Mouse (Mus musculus) stomach, embryonic 16.5 days (tissue): Measurements from ENCODE around the gene Isg20. TPM values are rescaled to one million over a fixed set of nuclear protein-coding genes. Genes with fewer than 3 reads are reported as not detected.

ENCODE experiments used
- ATAC-seq: fragments of 200-750 bp; cut with Nextera tagmentation; 2 replicates; pipeline ENCODE4 v1.8.0; 2017; ENCODE audit warnings: moderate number of reproducible peaks, moderate TSS enrichment; ENCODE audit not compliant: insufficient read depth, low FRiP score
- H3K27ac ChIP-seq: fragments of 300-500 bp; sonication (generic); 2 replicates; pipeline ENCODE4 v1.5.1; 2014; ENCODE audit warnings: low read length
- H3K27me3 ChIP-seq: fragments of 300-500 bp; sonication (generic); 2 replicates; pipeline ENCODE4 v1.6.1; 2014; ENCODE audit warnings: low read length, control low read depth, mixed read lengths; ENCODE audit not compliant: control insufficient read depth, insufficient read depth
- H3K36me3 ChIP-seq: fragments of 300-500 bp; sonication (generic); 2 replicates; pipeline ENCODE4 v1.6.1; 2014; ENCODE audit warnings: low read length; ENCODE audit not compliant: control insufficient read depth, insufficient read depth
- H3K4me1 ChIP-seq: fragments of 300-500 bp; sonication (generic); 2 replicates; pipeline ENCODE4 v1.6.1; 2014; ENCODE audit warnings: low read length, control low read depth, mixed read lengths; ENCODE audit not compliant: control insufficient read depth, insufficient read depth
- H3K4me2 ChIP-seq: fragments of 300-500 bp; sonication (generic); 2 replicates; pipeline ENCODE4 v1.6.1; 2014; ENCODE audit warnings: low read depth, low read length, mixed read lengths
- H3K4me3 ChIP-seq: fragments of 300-500 bp; sonication (generic); replicated peaks from 2 replicates; pipeline ENCODE4 v1.5.1; 2014; ENCODE audit warnings: mild to moderate bottlenecking, low read length
- H3K9ac ChIP-seq: fragments of 300-500 bp; sonication (generic); 2 replicates; pipeline ENCODE4 v1.6.1; 2014; ENCODE audit warnings: low read length
- H3K9me3 ChIP-seq: fragments of 300-500 bp; sonication (generic); replicated peaks from 2 replicates; pipeline ENCODE4 v1.6.1; 2016; ENCODE audit warnings: low read length, control low read depth; ENCODE audit not compliant: control insufficient read depth
- WGBS: fragments of 180-500 bp; shearing (Covaris S2); extraction: QIAGEN DNeasy Blood & Tissue Kit; methylation state at CpG from one replicate; pipeline ENCODE4 v1.1.7; 2014; 5-methylcytosine and 5-hydroxymethylcytosine counted together
- polyA plus RNA-seq: library from polyadenylated mRNA; unstranded; fragments of >200 nt; fragmentation: Nextera tagmentation; extraction: Ambion mirVana; gene quantifications from 2 replicates; pipeline ENCODE4 v1.2.1, GENCODE M21; 2015

The Isg20 gene
- polyA plus RNA-seq, 1 experiment from 2014 or later, result 24.3 TPM

DNA sequence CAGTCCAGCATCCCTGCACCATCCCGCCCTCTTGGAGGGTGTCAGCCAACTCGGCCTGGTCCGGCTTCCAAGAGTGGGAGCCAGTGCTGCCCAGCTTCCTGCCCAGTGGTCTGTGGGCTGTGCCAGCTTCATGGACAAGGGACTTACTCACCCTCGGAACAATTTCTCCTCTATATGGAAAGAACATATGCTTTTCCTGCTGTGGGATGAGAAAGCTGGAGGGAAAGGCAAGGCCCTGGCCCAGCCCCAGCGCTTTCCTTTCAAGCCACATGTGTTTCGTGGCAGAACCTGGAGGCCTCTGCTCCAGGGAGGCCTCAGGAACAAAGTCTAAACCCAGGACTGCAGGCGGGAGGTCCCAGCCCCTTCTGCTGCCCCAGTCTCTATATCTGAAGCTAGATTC, 12.5 kb downstream of the Isg20 start:
- Histone ChIP-seq H3K4me1 (no peaks in the 10 kb centered on the region), H3K36me3 (no peaks in the 10 kb centered on the region), H3K27me3 (no peaks in the 10 kb centered on the region), H3K4me3 (no peak overlapping the region), H3K4me2 (no peak overlapping the region), H3K9me3 (no peaks in the 10 kb centered on the region), H3K27ac (no peak overlapping the region), H3K9ac (no peak overlapping the region)
- ATAC-seq, result no peak
- WGBS, result 86% methylated on average over 7 of the region's 7 CpGs

DNA sequence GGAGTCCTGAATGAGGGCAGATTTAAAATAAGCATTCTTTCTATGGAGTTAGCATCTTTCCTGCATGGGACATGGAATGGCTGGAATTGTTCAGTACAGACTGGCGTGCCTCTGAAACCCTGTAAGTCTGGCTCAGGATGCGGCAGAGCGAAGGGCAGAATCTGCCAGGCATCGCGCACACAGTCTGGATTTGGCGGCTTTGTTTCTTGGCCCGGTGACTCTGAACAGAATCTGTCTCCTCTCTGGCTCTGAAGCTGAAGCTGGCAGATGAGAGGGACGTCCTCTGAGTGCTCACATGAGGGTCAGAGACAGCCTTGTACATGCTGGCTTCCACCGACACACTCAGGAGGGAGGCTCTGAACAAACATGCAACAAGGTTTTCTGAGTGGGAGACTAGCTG, 12.9 kb downstream of the Isg20 start:
- ATAC-seq, result no peak
- Histone ChIP-seq H3K36me3 (no peaks in the 10 kb centered on the region), H3K9me3 (no peaks in the 10 kb centered on the region), H3K4me3 (no peak overlapping the region), H3K27me3 (no peaks in the 10 kb centered on the region), H3K4me2 (no peak overlapping the region), H3K27ac (no peak overlapping the region), H3K9ac (no peak overlapping the region), H3K4me1 (no peaks in the 10 kb centered on the region)
- WGBS, result 76% methylated on average over 9 of the region's 9 CpGs

DNA sequence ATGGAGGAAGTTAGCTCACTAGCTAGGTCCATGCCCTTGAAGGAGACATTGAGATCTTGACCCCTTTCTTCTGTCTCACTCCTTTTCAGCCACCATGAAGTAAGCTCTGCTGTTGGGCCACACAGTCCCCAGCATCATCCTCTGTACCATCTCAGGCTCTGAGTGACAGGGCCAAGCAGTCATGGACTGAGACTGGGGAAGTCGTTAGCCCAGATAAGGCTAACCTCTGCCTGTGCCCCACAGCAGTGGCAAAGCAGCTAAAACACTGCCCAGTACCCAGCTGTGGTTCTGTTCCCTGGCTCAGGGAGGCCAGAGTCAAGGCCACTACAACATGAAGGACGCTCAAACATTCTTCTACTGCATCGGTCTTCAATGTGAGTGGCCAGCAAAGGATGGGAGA, 14.0 kb downstream of the Isg20 start:
- Histone ChIP-seq H3K4me1 (no peaks in the 10 kb centered on the region), H3K4me3 (no peak overlapping the region), H3K36me3 (no peaks in the 10 kb centered on the region), H3K27ac (no peak overlapping the region), H3K27me3 (no peaks in the 10 kb centered on the region), H3K9me3 (no peaks in the 10 kb centered on the region), H3K4me2 (no peak overlapping the region), H3K9ac (no peak overlapping the region)
- no peak for ATAC-seq
- WGBS, result 72% methylated on average over 3 of the region's 3 CpGs

DNA sequence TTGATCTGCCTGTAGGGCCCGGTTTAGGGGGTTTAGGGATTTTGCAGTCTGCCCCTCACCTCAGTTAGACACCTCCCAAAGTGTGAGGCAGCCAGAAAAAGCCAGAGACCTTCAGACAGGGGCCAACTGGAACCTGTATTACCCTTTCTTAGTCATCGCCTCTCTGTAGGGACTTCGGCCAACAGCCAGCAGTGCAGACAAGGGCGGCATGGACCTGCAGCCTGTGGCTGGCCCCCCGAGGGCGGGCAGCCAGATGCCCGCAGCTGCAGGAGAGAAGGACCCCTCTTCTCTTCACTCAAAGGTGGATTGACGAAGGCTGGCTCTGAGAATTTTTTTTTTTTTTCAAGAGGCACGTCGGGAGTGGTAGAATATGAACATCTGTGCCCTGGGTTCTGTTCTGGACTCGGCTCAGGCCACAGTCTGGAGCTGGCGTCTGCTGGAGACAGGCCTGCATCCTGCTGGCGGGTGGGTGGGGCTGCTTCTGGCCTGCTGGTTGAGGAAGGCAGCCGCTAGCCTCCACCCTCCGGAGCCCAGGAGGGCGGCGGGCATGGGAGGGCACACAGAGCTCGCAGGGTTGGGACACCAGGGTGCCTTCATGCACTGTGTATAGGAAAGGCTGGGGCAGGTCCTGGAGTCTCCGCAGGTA, 25.9 kb downstream of the Isg20 start:
- no peaks in the 10 kb centered on the region for H3K4me1 ChIP-seq
- WGBS, result 62% methylated on average over 19 of the region's 19 CpGs
- no peak for ATAC-seq
- H3K4me3 ChIP-seq, result no peak overlapping the region
- no peak overlapping the region for H3K9ac ChIP-seq
- no peaks in the 10 kb centered on the region for H3K9me3 ChIP-seq
- no peak overlapping the region for H3K4me2 ChIP-seq
- no peak overlapping the region for H3K27ac ChIP-seq
- H3K27me3 ChIP-seq, result no peaks in the 10 kb centered on the region
- H3K36me3 ChIP-seq, result no peaks in the 10 kb centered on the region

DNA sequence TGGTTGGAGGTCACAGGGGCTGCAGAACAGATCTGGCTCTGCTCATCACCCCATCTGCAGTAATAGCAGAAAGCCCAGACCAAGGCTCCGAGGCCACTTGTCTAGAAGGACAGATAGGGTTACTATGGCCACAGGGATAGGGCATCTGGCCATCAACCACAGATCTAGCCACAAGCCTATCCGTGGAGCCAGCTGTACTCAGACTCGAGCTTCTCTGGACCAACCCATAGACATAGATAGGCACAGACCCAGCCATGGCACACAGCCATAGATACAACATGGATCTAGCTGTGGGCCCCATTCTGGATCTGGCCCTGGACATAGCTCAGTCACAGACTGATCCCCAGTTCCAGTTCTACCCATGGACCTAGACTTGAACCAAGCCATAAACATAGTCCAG, 27.7 kb downstream of the Isg20 start:
- Histone ChIP-seq H3K9me3 (no peaks in the 10 kb centered on the region), H3K27me3 (no peaks in the 10 kb centered on the region), H3K9ac (no peak overlapping the region), H3K4me2 (no peak overlapping the region), H3K4me1 (no peaks in the 10 kb centered on the region), H3K36me3 (no peaks in the 10 kb centered on the region), H3K4me3 (no peak overlapping the region), H3K27ac (no peak overlapping the region)
- 88% methylated on average over 3 of the region's 3 CpGs for WGBS
- no peak for ATAC-seq

DNA sequence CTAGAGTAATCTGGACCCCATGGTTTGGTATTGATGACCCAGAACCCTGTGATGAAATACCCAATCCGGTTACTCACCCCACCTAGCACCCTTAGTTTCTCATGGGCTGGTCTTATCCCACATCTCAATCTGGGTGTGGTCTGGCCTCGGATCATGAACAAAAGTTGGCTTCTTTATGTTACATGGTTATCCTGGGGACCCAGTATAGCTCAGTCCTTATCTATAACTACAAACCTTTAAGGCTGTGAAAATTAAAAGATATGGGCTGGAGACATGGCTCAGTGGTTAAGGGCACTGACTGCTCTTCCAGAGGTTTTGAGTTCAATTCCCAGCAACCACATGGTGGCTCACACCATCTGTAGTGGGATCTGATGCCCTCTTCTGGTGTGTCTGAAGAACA, 29.3 kb downstream of the Isg20 start:
- Histone ChIP-seq H3K4me1 (no peaks in the 10 kb centered on the region), H3K4me2 (no peak overlapping the region), H3K36me3 (no peaks in the 10 kb centered on the region), H3K9ac (no peak overlapping the region), H3K9me3 (no peaks in the 10 kb centered on the region), H3K27me3 (no peaks in the 10 kb centered on the region), H3K4me3 (no peak overlapping the region), H3K27ac (no peak overlapping the region)
- no peak for ATAC-seq
- WGBS, result 87% methylated on average over 2 of the region's 2 CpGs

DNA sequence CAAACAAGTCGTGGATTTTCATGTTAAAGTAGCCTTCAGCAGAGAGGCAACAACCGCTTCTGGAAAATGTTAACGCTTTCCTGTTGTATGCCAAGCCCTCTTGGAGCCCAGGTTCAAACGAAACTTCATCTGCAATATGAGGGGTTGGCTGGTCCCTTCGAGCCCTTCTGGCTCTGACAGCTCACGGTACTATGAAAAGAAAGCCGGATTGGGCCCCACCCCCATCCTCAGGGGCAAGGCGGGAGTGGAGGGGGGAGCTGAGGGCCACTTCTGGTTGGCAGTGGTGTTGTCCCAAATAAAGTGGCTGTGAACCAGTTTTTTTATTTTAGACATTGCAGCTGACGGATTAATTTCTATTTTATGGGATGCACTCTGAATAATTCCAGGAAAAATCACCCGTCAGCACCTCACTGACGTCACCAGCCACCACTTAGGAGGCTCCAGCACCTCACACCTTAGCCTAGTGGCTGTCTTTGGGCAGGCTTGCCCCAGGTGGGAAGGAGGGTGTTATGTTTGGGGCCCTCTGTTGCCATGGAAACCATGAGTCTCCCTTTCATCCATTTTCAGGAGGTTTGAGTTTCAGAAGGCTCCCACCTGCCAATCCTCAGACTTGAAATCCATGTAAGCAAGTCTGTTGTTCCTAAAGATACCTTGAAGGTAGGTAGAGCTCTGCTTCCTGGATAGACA, 40.8 kb downstream of the Isg20 start:
- H3K4me1 ChIP-seq, result no peaks in the 10 kb centered on the region; the same call in 1 of the 2 replicates

DNA sequence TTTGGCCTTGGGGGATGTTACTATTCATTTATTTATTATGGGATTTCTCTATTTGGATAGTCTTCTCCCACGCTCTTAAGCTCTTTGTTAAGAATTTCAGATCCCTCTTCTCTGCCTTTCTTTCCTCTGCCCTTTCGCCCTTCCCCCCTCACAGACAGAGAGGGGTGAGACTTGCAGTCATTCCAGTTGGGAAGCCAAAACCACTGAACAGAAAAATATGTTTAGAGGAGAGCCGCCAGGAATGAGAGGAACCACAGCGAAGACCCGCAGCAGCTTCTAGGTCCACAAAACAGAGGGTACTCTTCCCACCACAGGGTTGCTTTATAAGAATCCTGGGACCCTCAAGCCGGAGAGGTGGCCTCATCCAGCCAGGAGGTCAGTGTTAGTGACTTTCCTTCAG, 41.4 kb downstream of the Isg20 start:
- no peak overlapping the region for H3K4me3 ChIP-seq
- H3K9me3 ChIP-seq, result no peaks in the 10 kb centered on the region
- H3K9ac ChIP-seq, result no peak overlapping the region
- no peaks in the 10 kb centered on the region for H3K36me3 ChIP-seq
- no peak overlapping the region for H3K27ac ChIP-seq
- no peak for ATAC-seq
- 73% methylated on average over 6 of the region's 6 CpGs for WGBS
- H3K4me1 ChIP-seq, result no peaks in the 10 kb centered on the region; the same call in 1 of the 2 replicates
- H3K4me2 ChIP-seq, result no peak overlapping the region
- no peaks in the 10 kb centered on the region for H3K27me3 ChIP-seq

More for the DNA sequence above, 40.8 kb downstream of the Isg20 start:
- Histone ChIP-seq H3K4me3 (no peak overlapping the region), H3K27ac (no peak overlapping the region), H3K9ac (no peak overlapping the region), H3K4me2 (no peak overlapping the region), H3K36me3 (no peaks in the 10 kb centered on the region), H3K27me3 (no peaks in the 10 kb centered on the region), H3K9me3 (no peaks in the 10 kb centered on the region)
- no peak for ATAC-seq
- WGBS, result 22% methylated on average over 11 of the region's 11 CpGs

DNA sequence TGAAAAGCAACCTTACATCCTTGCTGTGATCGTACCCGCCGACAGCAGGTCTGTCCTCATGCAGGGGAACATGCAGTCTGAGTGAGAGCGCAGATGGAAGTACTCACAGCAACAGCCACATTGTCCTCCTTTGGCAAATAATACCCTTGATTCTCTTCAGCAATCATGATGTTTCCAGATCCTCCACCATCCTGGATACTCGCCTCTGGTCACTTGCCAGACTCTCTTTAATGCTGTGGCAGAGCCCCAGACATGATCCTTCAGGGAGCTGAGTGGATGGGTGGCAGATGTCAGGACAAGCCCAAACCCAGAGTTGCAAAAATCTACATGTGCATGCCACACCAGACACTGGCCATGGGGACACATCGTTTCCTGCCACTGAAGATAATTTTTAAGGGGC, 41.9 kb downstream of the Isg20 start:
- Histone ChIP-seq H3K4me3 (no peak overlapping the region), H3K36me3 (no peaks in the 10 kb centered on the region), H3K4me2 (no peak overlapping the region), H3K4me1 (no peaks in the 10 kb centered on the region; the same call in 1 of the 2 replicates), H3K9ac (no peak overlapping the region), H3K27ac (no peak overlapping the region), H3K9me3 (no peaks in the 10 kb centered on the region), H3K27me3 (no peaks in the 10 kb centered on the region)
- ATAC-seq, result no peak
- WGBS, result 84% methylated on average over 6 of the region's 6 CpGs
